Mouse (Mus musculus): ENCODE data around the gene Zfp12. TPM values are rescaled to one million over a fixed set of nuclear protein-coding genes. Genes with fewer than 3 reads are reported as not detected.

Zfp12 gene
- total RNA-seq, 4 experiments from 2014 or later = 5.9 to 7.8 (median 7.2) TPM

Other genes starting within 250 kb of the Zfp12 start
- 10 to 100 TPM; 16.3 to 18.1 (median 17.9) TPM for gene Rnf216, start 122.2 kb upstream of the Zfp12 start, total RNA-seq (2022)
- under 1 TPM in 1 of 4 experiments, not detected in 3; 0.07 TPM for gene Olfr718-ps1, start 87.6 kb upstream of the Zfp12 start, total RNA-seq (2022)
- 1 to 10 TPM; 2.9 to 3.7 (median 3.4) TPM for gene Rbak, start 54.4 kb upstream of the Zfp12 start, total RNA-seq (2022)
- not detected for gene Spdye4b, start 54.1 kb upstream of the Zfp12 start, total RNA-seq (2022)
- not detected for gene Spdye4a, start 8.3 kb upstream of the Zfp12 start, total RNA-seq (2022)
- gene Zfp316, start 34.9 kb downstream of the Zfp12 start, total RNA-seq (2022) = 1 to 10 TPM; 3.5 to 4.8 (median 4.4) TPM
- not detected for gene Zfp853, start 58.5 kb downstream of the Zfp12 start, total RNA-seq (2022)
- gene E130309D02Rik, start 80.2 kb downstream of the Zfp12 start, total RNA-seq (2022) = 10 to 100 TPM; 10.2 to 12.2 (median 11.2) TPM
- gene Zdhhc4, start 94.1 kb downstream of the Zfp12 start, total RNA-seq (2022) = 10 to 100 TPM; 33.7 to 45.5 (median 37.9) TPM
- not detected for gene Grid2ip, start 122.2 kb downstream of the Zfp12 start, total RNA-seq (2022)
- gene Kdelr2, start 168.7 kb downstream of the Zfp12 start, total RNA-seq (2022) = 10 to 100 TPM; 31.4 to 36.1 (median 32.8) TPM
- 10 to 100 TPM in 1 of 4 experiments, 1 to 10 TPM in 3; 9.5 to 11.2 (median 9.8) TPM for gene Daglb, start 229.4 kb downstream of the Zfp12 start, total RNA-seq (2022)